Mouse (Mus musculus): ENCODE measurements around the gene Adam33. TPM values are rescaled to one million over a fixed set of nuclear protein-coding genes. Genes with fewer than 3 reads are reported as not detected.

Gene Adam33
- total and polyA plus RNA-seq, 2 experiments from 2014 or later: 1.5 to 1.9 TPM

- Histone ChIP-seq H3K27me3 (ENCODE audit: insufficient read depth, low read length) (no peaks in the 10 kb centered on the region), H3K27ac (no peak overlapping the region), H3K36me3 (ENCODE audit: insufficient read depth, low read length) (peaks cover 13% of the 10 kb centered on the region), H3K9me3 (ENCODE audit: low read length) (no peaks in the 10 kb centered on the region), H3K4me3 (ENCODE audit: low read length) (no peak overlapping the region), H3K4me2 (ENCODE audit: low read depth, low read length) (no peak overlapping the region), H3K4me1 (ENCODE audit: insufficient read depth, low read length) (no peaks in the 10 kb centered on the region; the same call in 1 of the 2 replicates), H3K9ac (replicated peaks; ENCODE audit: low read length) (no peak overlapping the region)
- 100% methylated on average over 1 of the region's 1 CpGs for WGBS
- no peak for TF ChIP-seq CTCF (IDR thresholded peaks at IDR 0.05; ENCODE audit: low read depth)
- no peak for DNase-seq (ENCODE audit: low spot score)
- no peak for ATAC-seq
These were observed 32.6 kb downstream of the Adam33 start for GRCm38 (mm10) chr2:131030998-131031397.

GRCm38 (mm10) chr2:131030561-131030960, 33.1 kb downstream of the Adam33 start:
- Histone ChIP-seq H3K27ac (no peak overlapping the region), H3K9ac (replicated peaks; ENCODE audit: low read length) (no peak overlapping the region), H3K4me2 (ENCODE audit: low read depth, low read length) (no peak overlapping the region), H3K36me3 (ENCODE audit: insufficient read depth, low read length) (peaks cover 17% of the 10 kb centered on the region), H3K4me3 (ENCODE audit: low read length) (no peak overlapping the region), H3K27me3 (ENCODE audit: insufficient read depth, low read length) (no peaks in the 10 kb centered on the region), H3K4me1 (ENCODE audit: insufficient read depth, low read length) (no peaks in the 10 kb centered on the region; the same call in 1 of the 2 replicates), H3K9me3 (ENCODE audit: low read length) (no peaks in the 10 kb centered on the region)
- no peak for TF ChIP-seq CTCF (IDR thresholded peaks at IDR 0.05; ENCODE audit: low read depth)
- DNase-seq (ENCODE audit: low spot score): no peak
- 88% methylated on average over 2 of the region's 2 CpGs for WGBS
- no peak for ATAC-seq

GRCm38 (mm10) chr2:131029065-131029935, 34.3 kb downstream of the Adam33 start:
- H3K27me3 ChIP-seq (ENCODE audit: insufficient read depth, low read length): no peaks in the 10 kb centered on the region
- no peak overlapping the region for H3K27ac ChIP-seq
- H3K4me1 ChIP-seq (ENCODE audit: insufficient read depth, low read length): no peaks in the 10 kb centered on the region; the same call in 1 of the 2 replicates
- no peak overlapping the region for H3K4me2 ChIP-seq (ENCODE audit: low read depth, low read length)
- no peak for TF ChIP-seq CTCF (IDR thresholded peaks at IDR 0.05; ENCODE audit: low read depth)
- no peak for ATAC-seq
- peaks cover 17% of the 10 kb centered on the region for H3K36me3 ChIP-seq (ENCODE audit: insufficient read depth, low read length)
- H3K9me3 ChIP-seq (ENCODE audit: low read length): no peaks in the 10 kb centered on the region
- H3K9ac ChIP-seq (replicated peaks; ENCODE audit: low read length): no peak overlapping the region
- no peak overlapping the region for H3K4me3 ChIP-seq (ENCODE audit: low read length)
- no peak for DNase-seq (ENCODE audit: low spot score)
- 79% methylated on average over 9 of the region's 9 CpGs for WGBS

GRCm38 (mm10) chr2:131026941-131027340, 36.7 kb downstream of the Adam33 start:
- Histone ChIP-seq H3K27me3 (ENCODE audit: insufficient read depth, low read length) (no peaks in the 10 kb centered on the region), H3K9me3 (ENCODE audit: low read length) (no peaks in the 10 kb centered on the region), H3K36me3 (ENCODE audit: insufficient read depth, low read length) (peaks cover 34% of the 10 kb centered on the region), H3K4me3 (ENCODE audit: low read length) (no peak overlapping the region), H3K9ac (replicated peaks; ENCODE audit: low read length) (no peak overlapping the region), H3K27ac (no peak overlapping the region), H3K4me1 (ENCODE audit: insufficient read depth, low read length) (no peaks in the 10 kb centered on the region; the same call in 1 of the 2 replicates), H3K4me2 (ENCODE audit: low read depth, low read length) (no peak overlapping the region)
- DNase-seq (ENCODE audit: low spot score) (no peak), ATAC-seq (no peak)
- 82% methylated on average over 3 of the region's 3 CpGs for WGBS
- no peak for TF ChIP-seq CTCF (IDR thresholded peaks at IDR 0.05; ENCODE audit: low read depth)

- WGBS: 97% methylated on average over 2 of the region's 2 CpGs
- H3K4me1 ChIP-seq (ENCODE audit: insufficient read depth, low read length): no peaks in the 10 kb centered on the region; the same call in 1 of the 2 replicates
- no peak overlapping the region for H3K4me2 ChIP-seq (ENCODE audit: low read depth, low read length)
- ATAC-seq (no peak), DNase-seq (ENCODE audit: low spot score) (no peak)
- no peaks in the 10 kb centered on the region for H3K9me3 ChIP-seq (ENCODE audit: low read length)
- no peak for TF ChIP-seq CTCF (IDR thresholded peaks at IDR 0.05; ENCODE audit: low read depth)
- no peak overlapping the region for H3K4me3 ChIP-seq (ENCODE audit: low read length)
- no peaks in the 10 kb centered on the region for H3K27me3 ChIP-seq (ENCODE audit: insufficient read depth, low read length)
- H3K27ac ChIP-seq: no peak overlapping the region
- no peak overlapping the region for H3K9ac ChIP-seq (replicated peaks; ENCODE audit: low read length)
- H3K36me3 ChIP-seq (ENCODE audit: insufficient read depth, low read length): peaks cover 46% of the 10 kb centered on the region
These were observed 38.4 kb downstream of the Adam33 start for GRCm38 (mm10) chr2:131025230-131025629.

GRCm38 (mm10) chr2:131010566-131010965, 53.0 kb downstream of the Adam33 start:
- H3K4me2 ChIP-seq (ENCODE audit: low read depth, low read length): no peak overlapping the region
- no peaks in the 10 kb centered on the region for H3K27me3 ChIP-seq (ENCODE audit: insufficient read depth, low read length)
- H3K4me1 ChIP-seq (ENCODE audit: insufficient read depth, low read length): no peaks in the 10 kb centered on the region
- ATAC-seq: no peak
- H3K9me3 ChIP-seq (ENCODE audit: low read length): no peaks in the 10 kb centered on the region
- no peak for DNase-seq (ENCODE audit: low spot score)
- no peak for TF ChIP-seq CTCF (IDR thresholded peaks at IDR 0.05; ENCODE audit: low read depth)
- peaks cover 24% of the 10 kb centered on the region for H3K36me3 ChIP-seq (ENCODE audit: insufficient read depth, low read length)
- H3K27ac ChIP-seq: no peak overlapping the region
- WGBS: 90% methylated on average over 1 of the region's 1 CpGs
- H3K4me3 ChIP-seq (ENCODE audit: low read length): no peak overlapping the region
- no peak overlapping the region for H3K9ac ChIP-seq (replicated peaks; ENCODE audit: low read length)

- 85% methylated on average over 2 of the region's 2 CpGs for whole genome bisulfite sequencing
- ATAC-seq: no peak
- Histone ChIP-seq H3K4me2 (ENCODE audit: low read depth, low read length) (no peak overlapping the region), H3K27me3 (ENCODE audit: insufficient read depth, low read length) (no peaks in the 10 kb centered on the region), H3K27ac (no peak overlapping the region), H3K36me3 (ENCODE audit: insufficient read depth, low read length) (peaks cover 28% of the 10 kb centered on the region), H3K4me1 (ENCODE audit: insufficient read depth, low read length) (no peaks in the 10 kb centered on the region), H3K4me3 (ENCODE audit: low read length) (no peak overlapping the region), H3K9ac (replicated peaks; ENCODE audit: low read length) (no peak overlapping the region), H3K9me3 (ENCODE audit: low read length) (no peaks in the 10 kb centered on the region)
- TF ChIP-seq CTCF (IDR thresholded peaks at IDR 0.05; ENCODE audit: low read depth): no peak
- no peak for DNase-seq (ENCODE audit: low spot score)
These were observed 54.5 kb downstream of the Adam33 start for GRCm38 (mm10) chr2:131009123-131009522.

Small RNA genes within 50 kb of the gene (microRNA-seq; reads per million reads assigned to microRNA genes)
- gene Mir6973b: 0 to 0.18 reads per million in 2 experiments

Other genes starting within 250 kb of the Adam33 start
- gene 4930402H24Rik, start 157.4 kb downstream of the Adam33 start, total RNA-seq (2014; rRNA removed): 131 and 188 TPM in 2 replicates
- 57.2 and 57.6 TPM in 2 replicates for gene 4930402H24Rik, start 157.4 kb downstream of the Adam33 start, polyA plus RNA-seq (2015; fragmentation: Nextera tagmentation; extraction: Ambion mirVana)
- gene Atrn, start 157.3 kb downstream of the Adam33 start, total RNA-seq (2014; rRNA removed): 76.4 and 78.4 TPM in 2 replicates
- 11.2 and 12.6 TPM in 2 replicates for gene Atrn, start 157.3 kb downstream of the Adam33 start, polyA plus RNA-seq (2015; fragmentation: Nextera tagmentation; extraction: Ambion mirVana)
- gene Gfra4, start 20.7 kb downstream of the Adam33 start, total RNA-seq (2014; rRNA removed): 72.6 and 83.3 TPM in 2 replicates
- gene Gfra4, start 20.7 kb downstream of the Adam33 start, polyA plus RNA-seq (2015; fragmentation: Nextera tagmentation; extraction: Ambion mirVana): 52.0 and 57.1 TPM in 2 replicates
- 0.75 and 0.99 TPM in 2 replicates for gene Siglec1, start 23.0 kb upstream of the Adam33 start, total RNA-seq (2014; rRNA removed)
- gene Siglec1, start 23.0 kb upstream of the Adam33 start, polyA plus RNA-seq (2015; fragmentation: Nextera tagmentation; extraction: Ambion mirVana): 0.19 and 0.28 TPM in 2 replicates
- 7.2 and 11.2 TPM in 2 replicates for gene Hspa12b, start 63.5 kb upstream of the Adam33 start, total RNA-seq (2014; rRNA removed)
- 3.3 and 3.7 TPM in 2 replicates for gene Hspa12b, start 63.5 kb upstream of the Adam33 start, polyA plus RNA-seq (2015; fragmentation: Nextera tagmentation; extraction: Ambion mirVana)
- not detected in 2 replicates for gene Gm11037, start 69.7 kb upstream of the Adam33 start, total RNA-seq (2014; rRNA removed)
- not detected in 2 replicates for gene Gm11037, start 69.7 kb upstream of the Adam33 start, polyA plus RNA-seq (2015; fragmentation: Nextera tagmentation; extraction: Ambion mirVana)
- gene 1700037H04Rik, start 96.3 kb upstream of the Adam33 start, total RNA-seq (2014; rRNA removed): 155 and 157 TPM in 2 replicates
- 76.0 and 79.3 TPM in 2 replicates for gene 1700037H04Rik, start 96.3 kb upstream of the Adam33 start, polyA plus RNA-seq (2015; fragmentation: Nextera tagmentation; extraction: Ambion mirVana)
- 106 and 112 TPM in 2 replicates for gene Cenpb, start 116.3 kb upstream of the Adam33 start, total RNA-seq (2014; rRNA removed)
- gene Cenpb, start 116.3 kb upstream of the Adam33 start, polyA plus RNA-seq (2015; fragmentation: Nextera tagmentation; extraction: Ambion mirVana): 12.8 and 14.4 TPM in 2 replicates
- gene Cdc25b, start 123.1 kb upstream of the Adam33 start, total RNA-seq (2014; rRNA removed): 18.2 TPM in 2 replicates
- gene Cdc25b, start 123.1 kb upstream of the Adam33 start, polyA plus RNA-seq (2015; fragmentation: Nextera tagmentation; extraction: Ambion mirVana): 22.2 and 24.0 TPM in 2 replicates
- 15.5 and 17.3 TPM in 2 replicates for gene Spef1, start 123.5 kb upstream of the Adam33 start, total RNA-seq (2014; rRNA removed)
- gene Spef1, start 123.5 kb upstream of the Adam33 start, polyA plus RNA-seq (2015; fragmentation: Nextera tagmentation; extraction: Ambion mirVana): 7.8 and 8.9 TPM in 2 replicates
- gene Ap5s1, start 143.3 kb upstream of the Adam33 start, total RNA-seq (2014; rRNA removed): 63.0 and 67.6 TPM in 2 replicates
- gene Ap5s1, start 143.3 kb upstream of the Adam33 start, polyA plus RNA-seq (2015; fragmentation: Nextera tagmentation; extraction: Ambion mirVana): 37.1 and 37.5 TPM in 2 replicates
- gene Mavs, start 170.2 kb upstream of the Adam33 start, total RNA-seq (2014; rRNA removed): 11.3 and 17.4 TPM in 2 replicates
- 6.1 and 6.7 TPM in 2 replicates for gene Mavs, start 170.2 kb upstream of the Adam33 start, polyA plus RNA-seq (2015; fragmentation: Nextera tagmentation; extraction: Ambion mirVana)
- gene Pank2, start 198.7 kb upstream of the Adam33 start, total RNA-seq (2014; rRNA removed): 33.6 and 35.2 TPM in 2 replicates
- gene Pank2, start 198.7 kb upstream of the Adam33 start, polyA plus RNA-seq (2015; fragmentation: Nextera tagmentation; extraction: Ambion mirVana): 24.9 and 26.5 TPM in 2 replicates